Mouse (Mus musculus): ENCODE results near the gene Dcdc2b. TPM values are rescaled to one million over a fixed set of nuclear protein-coding genes. Genes with fewer than 3 reads are reported as not detected.

Dcdc2b gene
- polyA plus RNA-seq, 1 experiment = 0.36 TPM

GRCm38 (mm10) chr4:129584884-129585608, 29.0 kb downstream of the Dcdc2b start:
- Histone ChIP-seq H3K4me3 (no peak overlapping the region), H3K4me2 (ENCODE audit: low read depth) (no peak overlapping the region), H3K79me2 (ENCODE audit: control insufficient read depth, insufficient read depth) (no peaks in the 10 kb centered on the region), H3K27me3 (ENCODE audit: control insufficient read depth, insufficient read depth, insufficient read length) (no peaks in the 10 kb centered on the region), H3ac (ENCODE audit: control insufficient read depth, insufficient read length) (no peak overlapping the region), H3K36me3 (ENCODE audit: control insufficient read depth, insufficient read depth) (no peaks in the 10 kb centered on the region)
- no peak for TF ChIP-seq TCF12 (IDR thresholded peaks at IDR 0.05; ENCODE audit: insufficient read depth, poor library complexity, severe bottlenecking)
- no peak for TF ChIP-seq SRF (IDR thresholded peaks at IDR 0.05; ENCODE audit: control insufficient read depth, insufficient read length, low read depth)
- TF ChIP-seq USF1 (IDR thresholded peaks at IDR 0.05; ENCODE audit: low read depth) = no peak
- TF ChIP-seq MAX (IDR thresholded peaks at IDR 0.05; ENCODE audit: low read depth) = no peak
- TF ChIP-seq CEBPB (IDR thresholded peaks at IDR 0.05; ENCODE audit: insufficient read depth, poor library complexity, severe bottlenecking) = no peak
- TF ChIP-seq MYOD1 (IDR thresholded peaks at IDR 0.05; ENCODE audit: control insufficient read depth in 1 of 3, insufficient read length in 2 of 3, low read depth in 2 of 3) = no peak
- no peak for TF ChIP-seq POLR2AphosphoS2 (IDR thresholded peaks at IDR 0.05; ENCODE audit: insufficient read length, low read depth)
- no peak for TF ChIP-seq MYOG (IDR thresholded peaks at IDR 0.05; ENCODE audit: control insufficient read depth in 1 of 3, insufficient read depth in 1 of 3, insufficient read length in 2 of 3, low read depth in 2 of 3)
- no peak for TF ChIP-seq TCF3 (IDR thresholded peaks at IDR 0.05; ENCODE audit: insufficient read length, low read depth)
- TF ChIP-seq REST (IDR thresholded peaks at IDR 0.05; ENCODE audit: insufficient read depth, insufficient read length) = no peak
- no peak for TF ChIP-seq POLR2A (IDR thresholded peaks at IDR 0.05; ENCODE audit: insufficient read length, low read depth)
- TF ChIP-seq E2F4 (IDR thresholded peaks at IDR 0.05; ENCODE audit: insufficient read depth) = no peak

GRCm38 (mm10) chr4:129584370-129584769, 29.7 kb downstream of the Dcdc2b start:
- Histone ChIP-seq H3K36me3 (ENCODE audit: control insufficient read depth, insufficient read depth) (no peaks in the 10 kb centered on the region), H3K4me2 (ENCODE audit: low read depth) (no peak overlapping the region), H3K27me3 (ENCODE audit: control insufficient read depth, insufficient read depth, insufficient read length) (no peaks in the 10 kb centered on the region), H3ac (ENCODE audit: control insufficient read depth, insufficient read length) (no peak overlapping the region), H3K4me3 (no peak overlapping the region), H3K79me2 (ENCODE audit: control insufficient read depth, insufficient read depth) (no peaks in the 10 kb centered on the region)
- TF ChIP-seq POLR2AphosphoS2 (IDR thresholded peaks at IDR 0.05; ENCODE audit: insufficient read length, low read depth) = no peak
- TF ChIP-seq POLR2A (IDR thresholded peaks at IDR 0.05; ENCODE audit: insufficient read length, low read depth) = no peak

- no peak for TF ChIP-seq CEBPB (IDR thresholded peaks at IDR 0.05; ENCODE audit: insufficient read depth, poor library complexity, severe bottlenecking)
- TF ChIP-seq POLR2AphosphoS2 (IDR thresholded peaks at IDR 0.05; ENCODE audit: insufficient read length, low read depth) = no peak
- no peak for TF ChIP-seq E2F4 (IDR thresholded peaks at IDR 0.05; ENCODE audit: insufficient read depth)
- no peak for TF ChIP-seq MYOG (IDR thresholded peaks at IDR 0.05; ENCODE audit: control insufficient read depth in 1 of 3, insufficient read depth in 1 of 3, insufficient read length in 2 of 3, low read depth in 2 of 3)
- TF ChIP-seq USF1 (IDR thresholded peaks at IDR 0.05; ENCODE audit: low read depth) = no peak
- no peak for TF ChIP-seq REST (IDR thresholded peaks at IDR 0.05; ENCODE audit: insufficient read depth, insufficient read length)
- TF ChIP-seq TCF3 (IDR thresholded peaks at IDR 0.05; ENCODE audit: insufficient read length, low read depth) = no peak
- TF ChIP-seq MAX (IDR thresholded peaks at IDR 0.05; ENCODE audit: low read depth) = no peak
- TF ChIP-seq SRF (IDR thresholded peaks at IDR 0.05; ENCODE audit: control insufficient read depth, insufficient read length, low read depth) = no peak
Measured at GRCm38 (mm10) chr4:129582251-129582650, 31.8 kb downstream of the Dcdc2b start.

GRCm38 (mm10) chr4:129580347-129580746, 33.7 kb downstream of the Dcdc2b start:
- TF ChIP-seq TCF3 (IDR thresholded peaks at IDR 0.05; ENCODE audit: insufficient read length, low read depth) (no peak), MAX (IDR thresholded peaks at IDR 0.05; ENCODE audit: low read depth) (no peak), TCF12 (IDR thresholded peaks at IDR 0.05; ENCODE audit: insufficient read depth, poor library complexity, severe bottlenecking) (no peak), REST (IDR thresholded peaks at IDR 0.05; ENCODE audit: insufficient read depth, insufficient read length) (no peak)
- Histone ChIP-seq H3K4me2 (ENCODE audit: low read depth) (no peak overlapping the region), H3K36me3 (ENCODE audit: control insufficient read depth, insufficient read depth) (no peaks in the 10 kb centered on the region), H3K4me3 (no peak overlapping the region), H3K79me2 (ENCODE audit: control insufficient read depth, insufficient read depth) (no peaks in the 10 kb centered on the region), H3K27me3 (ENCODE audit: control insufficient read depth, insufficient read depth, insufficient read length) (no peaks in the 10 kb centered on the region), H3ac (ENCODE audit: control insufficient read depth, insufficient read length) (no peak overlapping the region)

More at GRCm38 (mm10) chr4:129582251-129582650, 31.8 kb downstream of the Dcdc2b start:
- no peaks in the 10 kb centered on the region for H3K79me2 ChIP-seq (ENCODE audit: control insufficient read depth, insufficient read depth)
- H3K4me2 ChIP-seq (ENCODE audit: low read depth) = no peak overlapping the region
- H3ac ChIP-seq (ENCODE audit: control insufficient read depth, insufficient read length) = no peak overlapping the region
- H3K4me3 ChIP-seq = no peak overlapping the region
- H3K36me3 ChIP-seq (ENCODE audit: control insufficient read depth, insufficient read depth) = no peaks in the 10 kb centered on the region
- no peaks in the 10 kb centered on the region for H3K27me3 ChIP-seq (ENCODE audit: control insufficient read depth, insufficient read depth, insufficient read length)

- Histone ChIP-seq H3K79me2 (ENCODE audit: control insufficient read depth, insufficient read depth) (no peaks in the 10 kb centered on the region), H3K4me3 (no peak within 1 kb of the TSS), H3K4me2 (ENCODE audit: low read depth) (no peak within 1 kb of the TSS)
Measured at GRCm38 (mm10) chr4:129578466-129578865, 35.6 kb downstream of the Dcdc2b start, which contains the start of gene Fam167b. Fam167b (minus strand) TSS chr4:129578549.

More at GRCm38 (mm10) chr4:129578466-129578865, 35.6 kb downstream of the Dcdc2b start, which contains the start of gene Fam167b:
- Histone ChIP-seq H3K27me3 (ENCODE audit: control insufficient read depth, insufficient read depth, insufficient read length) (no peaks in the 10 kb centered on the region), H3ac (ENCODE audit: control insufficient read depth, insufficient read length) (no peak within 1 kb of the TSS), H3K36me3 (ENCODE audit: control insufficient read depth, insufficient read depth) (no peaks in the 10 kb centered on the region)
- TF ChIP-seq SRF (IDR thresholded peaks at IDR 0.05; ENCODE audit: control insufficient read depth, insufficient read length, low read depth) (no peak), POLR2AphosphoS2 (IDR thresholded peaks at IDR 0.05; ENCODE audit: insufficient read length, low read depth) (no peak), TCF12 (IDR thresholded peaks at IDR 0.05; ENCODE audit: insufficient read depth, poor library complexity, severe bottlenecking) (no peak), TCF3 (IDR thresholded peaks at IDR 0.05; ENCODE audit: insufficient read length, low read depth) (no peak), MYOD1 (IDR thresholded peaks at IDR 0.05; ENCODE audit: control insufficient read depth in 1 of 3, insufficient read length in 2 of 3, low read depth in 2 of 3) (no peak), MAX (IDR thresholded peaks at IDR 0.05; ENCODE audit: low read depth) (no peak), USF1 (IDR thresholded peaks at IDR 0.05; ENCODE audit: low read depth) (no peak), E2F4 (IDR thresholded peaks at IDR 0.05; ENCODE audit: insufficient read depth) (no peak), POLR2A (IDR thresholded peaks at IDR 0.05; ENCODE audit: insufficient read length, low read depth) (no peak), MYOG (IDR thresholded peaks at IDR 0.05; ENCODE audit: control insufficient read depth in 1 of 3, insufficient read depth in 1 of 3, insufficient read length in 2 of 3, low read depth in 2 of 3) (no peak), REST (IDR thresholded peaks at IDR 0.05; ENCODE audit: insufficient read depth, insufficient read length) (no peak), CEBPB (IDR thresholded peaks at IDR 0.05; ENCODE audit: insufficient read depth, poor library complexity, severe bottlenecking) (no peak)

Measured in myocyte (in vitro differentiated cells).